Mouse (Mus musculus): ENCODE results near the gene Sorcs2. TPM values are rescaled to one million over a fixed set of nuclear protein-coding genes. Genes with fewer than 3 reads are reported as not detected.

Gene Sorcs2
- total RNA-seq, 1 experiment from 2014 or later = 1.4 TPM

DNA sequence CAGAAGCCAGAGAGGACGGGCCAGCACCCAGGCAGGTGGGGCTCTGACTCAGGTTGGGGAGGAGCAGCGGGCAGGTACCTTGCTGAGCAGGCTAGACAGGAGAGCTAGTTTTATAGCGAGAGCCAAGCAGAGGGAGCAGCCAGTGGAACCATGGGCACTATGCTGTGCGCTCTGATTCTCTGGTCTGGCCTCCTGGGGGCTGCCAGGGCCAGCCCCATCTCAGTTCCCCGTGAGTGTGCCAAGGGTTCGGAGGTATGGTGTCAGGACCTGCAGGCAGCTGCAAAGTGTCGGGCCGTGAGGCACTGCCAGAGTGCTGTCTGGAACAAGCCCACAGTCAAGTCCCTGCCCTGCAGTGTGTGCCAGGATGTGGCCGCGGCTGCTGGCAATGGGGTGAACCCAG is 194.0 kb downstream of the Sorcs2 start, which contains the start of gene Psapl1:
Psapl1 (plus strand) TSS at position 106 of the 400 bp plus-strand sequence.
- 0 out of 2 replicates have a peak, but pooled peaks have one; percentile 4 for ATAC-seq (replicated peaks; ENCODE audit: insufficient number of reproducible peaks, low FRiP score, low TSS enrichment, poor library complexity, severe bottlenecking)

DNA sequence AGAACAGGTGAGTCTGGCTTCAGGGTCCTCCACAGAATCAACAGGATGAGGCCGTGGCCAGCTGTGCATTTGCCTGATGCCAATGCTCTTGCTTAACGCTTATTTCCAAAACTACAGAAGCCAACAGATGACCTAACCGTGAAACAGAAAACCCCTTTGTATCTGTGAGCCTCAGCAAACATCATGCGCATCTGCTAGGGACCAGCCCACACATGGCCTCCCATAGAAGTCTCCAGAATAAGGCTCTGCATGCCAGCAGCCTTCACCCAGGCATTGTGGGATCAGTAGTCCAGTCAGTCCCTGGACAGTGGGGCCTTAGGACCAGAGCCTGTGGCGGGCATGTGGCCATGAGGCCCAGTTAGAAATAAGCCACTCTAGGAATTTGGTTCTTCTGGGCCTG is 194.5 kb downstream of the Sorcs2 start:
- no peak for ATAC-seq (replicated peaks; ENCODE audit: insufficient number of reproducible peaks, low FRiP score, low TSS enrichment, poor library complexity, severe bottlenecking)

DNA sequence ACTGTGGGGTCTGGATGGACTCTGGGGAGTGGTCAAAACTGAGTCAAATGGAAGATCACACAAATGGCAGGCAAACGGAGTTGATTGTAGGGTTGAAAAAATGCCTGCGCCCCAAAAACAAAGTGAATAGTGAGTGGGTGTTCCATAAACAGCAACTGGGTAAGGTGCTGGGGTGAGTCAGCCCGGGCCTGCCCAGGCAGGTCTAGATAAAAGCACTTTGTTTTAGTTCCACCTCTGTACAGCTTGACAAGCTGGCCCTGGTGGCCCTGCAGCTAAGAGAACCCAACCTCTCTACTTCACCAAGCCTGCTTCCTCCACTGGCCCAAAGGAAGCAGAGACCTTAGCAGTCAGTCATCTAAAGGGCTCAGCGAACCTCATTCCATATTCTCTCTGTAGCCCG is 195.2 kb downstream of the Sorcs2 start:
- no peak for ATAC-seq (replicated peaks; ENCODE audit: insufficient number of reproducible peaks, low FRiP score, low TSS enrichment, poor library complexity, severe bottlenecking)

DNA sequence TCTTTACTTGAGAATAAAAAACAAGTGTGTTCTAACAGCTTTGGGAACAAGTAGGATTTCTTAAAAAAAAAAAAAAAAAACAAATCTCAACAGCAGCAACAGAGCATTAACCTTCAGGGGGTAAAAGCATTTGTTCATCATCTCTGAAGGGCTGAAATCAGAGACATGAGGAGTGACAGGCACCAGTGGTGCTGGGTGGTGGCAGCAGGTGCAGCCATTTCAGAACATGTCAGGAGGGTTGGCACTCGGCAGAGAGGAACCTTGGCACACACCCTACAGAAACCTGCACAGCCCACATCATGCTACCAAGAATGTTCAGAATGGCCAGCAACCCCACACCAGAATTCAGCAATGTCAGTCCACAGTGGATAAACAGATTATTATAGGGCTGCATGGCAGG is 198.4 kb downstream of the Sorcs2 start:
- no peak for ATAC-seq (replicated peaks; ENCODE audit: insufficient number of reproducible peaks, low FRiP score, low TSS enrichment, poor library complexity, severe bottlenecking)

DNA sequence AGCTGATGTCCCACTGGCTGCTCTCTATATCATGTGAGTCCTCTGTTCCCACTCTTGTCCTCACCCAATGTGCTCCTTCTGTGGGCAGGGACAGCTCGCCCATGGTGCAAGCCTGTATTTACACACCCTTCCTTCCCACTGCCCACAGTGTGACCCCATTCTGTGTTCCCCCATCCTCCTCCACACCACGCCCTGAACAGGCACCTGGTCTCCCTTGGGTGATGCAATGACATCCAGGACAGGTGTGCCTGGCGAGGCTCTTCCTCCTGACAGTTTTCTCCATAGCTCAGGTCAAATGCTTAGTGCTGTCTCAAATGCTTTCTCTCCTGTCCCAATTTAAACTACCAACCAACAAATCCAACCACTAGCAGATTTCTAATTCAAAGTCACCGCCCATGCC is 202.5 kb downstream of the Sorcs2 start:
- no peak for ATAC-seq (replicated peaks; ENCODE audit: insufficient number of reproducible peaks, low FRiP score, low TSS enrichment, poor library complexity, severe bottlenecking)

DNA sequence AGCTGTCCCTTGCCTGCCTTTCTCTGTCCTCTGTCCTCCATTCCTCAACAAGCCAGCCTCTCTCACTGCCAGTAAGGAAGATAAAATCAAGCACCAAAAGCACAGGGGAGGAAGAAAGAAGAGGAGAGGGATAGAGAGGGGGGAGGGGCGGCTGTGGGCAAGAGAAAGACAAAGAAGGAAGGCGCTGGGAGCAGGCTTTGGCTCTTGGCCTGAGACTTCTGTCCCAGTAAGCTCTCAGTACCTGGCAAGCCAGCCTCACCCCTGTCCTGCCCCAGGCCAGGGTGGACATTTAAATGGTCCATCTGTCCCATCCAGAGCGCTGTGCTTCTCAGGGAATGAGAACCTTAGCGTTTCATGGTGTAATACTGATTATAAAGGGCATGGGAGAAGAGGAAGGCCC is 203.3 kb downstream of the Sorcs2 start:
- no peak for ATAC-seq (replicated peaks; ENCODE audit: insufficient number of reproducible peaks, low FRiP score, low TSS enrichment, poor library complexity, severe bottlenecking)

DNA sequence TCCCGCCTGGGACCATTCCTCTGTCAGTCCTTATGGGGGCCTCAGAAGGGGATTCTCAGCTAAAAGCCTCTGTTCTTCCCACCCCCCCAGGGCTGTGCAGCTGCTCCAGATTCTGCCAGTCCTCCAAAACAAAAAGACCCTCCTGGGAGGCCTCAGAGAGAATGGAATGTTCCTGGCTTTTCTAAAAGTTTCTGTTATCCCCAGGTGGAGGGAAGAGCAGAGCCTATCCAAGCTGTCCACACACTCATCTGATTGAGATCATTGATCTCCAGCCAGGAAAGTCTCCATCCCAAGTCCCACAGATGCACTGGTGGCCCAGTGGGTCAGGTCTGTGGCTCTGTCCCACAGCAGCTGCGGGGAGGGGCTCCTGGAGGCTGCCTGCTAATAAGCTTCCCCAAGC is 205.3 kb downstream of the Sorcs2 start:
- ATAC-seq (replicated peaks; ENCODE audit: insufficient number of reproducible peaks, low FRiP score, low TSS enrichment, poor library complexity, severe bottlenecking) = no peak

DNA sequence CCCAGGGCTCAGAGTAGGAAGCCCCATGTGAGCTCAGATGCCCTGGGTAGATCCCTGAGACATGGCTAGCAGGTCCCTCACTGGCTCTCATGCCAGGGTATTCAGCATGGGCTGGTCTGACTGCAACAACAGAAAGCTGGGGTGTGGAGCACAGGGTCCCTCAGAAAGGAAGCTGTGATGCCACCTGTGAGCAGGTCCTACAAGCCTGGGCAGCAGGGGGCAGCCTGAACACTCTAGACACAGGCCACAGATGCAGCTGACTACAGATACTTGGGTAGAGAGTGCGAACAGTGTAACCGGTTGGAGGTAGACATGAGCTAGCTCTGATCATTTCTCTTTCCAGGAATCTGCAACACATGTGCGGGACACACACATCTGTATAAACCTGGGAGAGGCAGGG is 206.1 kb downstream of the Sorcs2 start:
- ATAC-seq (replicated peaks; ENCODE audit: insufficient number of reproducible peaks, low FRiP score, low TSS enrichment, poor library complexity, severe bottlenecking) = no peak

DNA sequence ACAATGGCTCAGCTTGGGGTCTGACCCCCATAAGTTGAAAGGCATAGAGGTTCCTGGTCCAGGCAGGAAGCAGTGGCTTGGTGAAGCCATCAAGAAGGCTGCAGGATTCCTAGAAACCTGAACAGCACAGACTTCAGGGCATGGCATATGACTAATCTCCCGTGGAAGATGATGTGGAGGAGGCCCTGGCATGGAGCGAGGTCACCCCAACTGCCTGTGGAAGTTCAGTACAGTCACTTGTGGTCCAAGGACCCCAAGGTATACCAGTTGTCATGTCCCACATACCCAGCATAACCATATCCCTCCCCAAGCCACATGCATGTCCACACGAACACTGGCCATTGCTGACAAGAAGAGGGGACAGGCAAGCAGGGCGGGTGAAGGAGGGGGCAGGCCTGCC is 206.7 kb downstream of the Sorcs2 start:
- ATAC-seq (replicated peaks; ENCODE audit: insufficient number of reproducible peaks, low FRiP score, low TSS enrichment, poor library complexity, severe bottlenecking) = no peak

DNA sequence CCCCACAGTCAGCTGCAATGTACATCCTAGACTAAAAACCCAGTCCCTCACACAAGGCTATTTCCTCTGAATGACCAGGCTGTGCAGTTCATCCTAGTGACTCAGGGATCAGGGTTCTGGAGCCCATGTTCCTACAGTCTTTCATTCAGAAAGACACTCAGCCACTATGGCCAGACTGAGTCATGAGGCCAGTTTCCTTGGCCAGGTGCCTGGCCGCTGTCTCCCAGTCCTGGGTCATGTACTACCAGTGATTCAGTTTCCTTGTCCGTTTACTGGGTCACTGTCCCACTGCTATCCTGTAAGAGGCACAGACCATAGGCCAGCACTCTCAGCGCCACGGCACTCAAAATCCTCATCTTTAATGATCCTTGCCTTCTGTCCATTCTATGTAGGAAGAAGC is 209.6 kb downstream of the Sorcs2 start:
- ATAC-seq (replicated peaks; ENCODE audit: insufficient number of reproducible peaks, low FRiP score, low TSS enrichment, poor library complexity, severe bottlenecking) = no peak

DNA sequence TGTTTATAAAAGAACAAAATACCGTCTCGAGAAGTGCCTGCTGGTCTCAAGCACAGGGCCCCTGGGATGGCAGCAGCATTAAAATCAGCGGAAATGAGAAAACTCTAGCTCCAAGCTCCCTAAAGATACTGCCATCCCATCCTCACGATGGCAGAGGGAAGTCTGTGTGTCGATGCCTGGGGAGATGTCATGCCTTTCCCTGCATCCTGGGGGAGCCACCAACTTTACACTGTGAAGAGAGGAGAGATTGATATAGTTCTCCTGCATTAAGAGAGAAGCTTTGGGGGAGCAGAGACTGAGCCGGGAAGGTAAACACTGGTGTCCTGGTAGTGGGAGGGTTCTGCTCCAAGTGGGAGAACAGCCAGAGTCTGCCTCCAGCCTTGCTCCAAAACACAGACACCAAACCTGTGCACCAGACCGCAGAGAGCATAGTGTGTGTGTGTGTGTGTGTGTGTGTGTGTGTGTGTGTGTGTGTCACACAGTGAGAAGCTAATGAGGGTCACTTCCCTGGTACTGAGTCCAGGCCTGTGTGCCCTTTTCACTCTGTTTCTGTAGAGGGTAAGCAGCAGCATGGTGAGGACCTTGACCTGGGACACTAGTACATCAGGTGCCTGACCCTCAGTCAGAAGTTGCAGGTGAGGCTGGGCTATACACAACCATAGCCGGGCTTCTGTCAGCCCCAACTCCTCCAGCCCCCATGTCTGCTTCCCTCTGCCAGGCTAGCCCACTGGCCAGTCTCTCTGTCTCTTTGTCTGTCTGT is 211.5 kb downstream of the Sorcs2 start:
- ATAC-seq (replicated peaks; ENCODE audit: insufficient number of reproducible peaks, low FRiP score, low TSS enrichment, poor library complexity, severe bottlenecking) = no peak

DNA sequence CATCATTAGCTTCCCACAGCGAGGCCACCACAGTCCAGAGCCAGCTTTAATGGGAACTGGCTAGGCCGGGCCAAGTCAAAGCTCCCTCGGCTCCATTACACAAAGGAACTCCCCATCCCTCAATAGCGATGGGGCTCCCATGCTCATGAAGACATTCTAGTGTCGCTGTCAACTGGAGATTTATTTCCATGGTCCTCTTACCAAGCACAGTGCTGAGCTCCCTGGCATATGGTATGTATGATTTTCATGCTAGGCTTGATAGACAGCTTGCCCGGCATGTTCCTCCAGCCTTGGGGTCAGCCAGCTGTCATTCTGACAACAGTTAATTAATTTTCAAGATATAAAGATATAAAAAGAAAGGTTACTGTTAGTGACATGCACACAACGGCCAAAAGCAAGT is 215.6 kb downstream of the Sorcs2 start:
- ATAC-seq (replicated peaks; ENCODE audit: insufficient number of reproducible peaks, low FRiP score, low TSS enrichment, poor library complexity, severe bottlenecking) = no peak

DNA sequence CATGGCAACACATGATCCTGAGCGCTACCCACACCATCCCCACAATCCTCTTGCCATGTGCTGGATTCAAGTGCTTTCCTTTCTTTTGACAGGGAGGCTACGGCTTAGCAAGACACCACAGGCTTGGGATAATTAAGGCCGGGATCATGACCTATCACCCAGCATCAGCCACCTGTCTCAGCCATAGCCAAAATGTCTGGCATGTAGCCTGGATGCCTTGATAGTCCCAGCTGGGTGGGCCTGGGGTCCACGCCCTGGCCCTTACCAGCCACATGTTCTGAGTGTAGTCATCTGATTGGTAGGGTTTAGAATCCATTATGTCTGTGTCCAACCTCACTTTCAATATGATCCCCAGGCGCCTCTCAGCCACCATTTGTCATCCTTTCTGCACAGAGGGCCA is 218.2 kb downstream of the Sorcs2 start:
- ATAC-seq (replicated peaks; ENCODE audit: insufficient number of reproducible peaks, low FRiP score, low TSS enrichment, poor library complexity, severe bottlenecking) = no peak

DNA sequence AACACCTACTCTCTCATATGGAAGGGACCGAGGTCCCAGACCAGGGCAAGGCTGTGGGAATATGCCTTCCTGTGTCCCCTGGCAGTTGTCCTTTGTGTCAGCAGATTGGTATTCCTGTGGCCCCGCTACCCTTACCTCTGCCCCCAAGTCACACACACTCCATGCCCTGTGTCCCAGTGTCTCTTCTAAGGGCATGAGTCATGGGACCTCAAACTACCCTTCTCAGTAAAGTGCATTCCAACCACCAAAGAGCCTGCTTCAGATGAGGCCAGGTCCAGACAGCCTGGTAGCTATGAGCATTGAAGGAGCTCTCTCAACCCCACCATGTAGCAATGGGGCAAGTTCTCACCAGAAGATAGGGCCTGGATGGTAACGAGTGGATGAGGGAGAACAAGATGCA is 219.2 kb downstream of the Sorcs2 start:
- no peak for ATAC-seq (replicated peaks; ENCODE audit: insufficient number of reproducible peaks, low FRiP score, low TSS enrichment, poor library complexity, severe bottlenecking)

DNA sequence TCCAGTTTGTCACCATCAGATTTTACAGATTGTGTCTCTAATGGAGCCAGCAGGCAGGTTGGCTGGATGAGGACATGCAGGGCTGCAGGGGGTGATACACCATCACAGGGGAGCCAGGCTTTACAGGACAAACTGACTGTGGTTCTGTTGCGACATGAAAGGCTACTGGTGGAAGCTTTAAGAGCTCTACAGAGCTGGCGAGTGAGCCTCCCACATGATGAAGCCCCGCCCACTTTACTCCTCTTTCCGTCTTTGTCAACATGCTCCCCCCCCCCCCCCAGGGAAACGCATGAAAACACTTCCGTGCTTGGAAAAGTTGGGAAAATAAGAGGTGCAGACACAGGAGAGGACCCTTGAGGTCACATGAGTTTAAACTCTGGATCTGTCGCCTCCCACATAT is 219.7 kb downstream of the Sorcs2 start:
- ATAC-seq (replicated peaks; ENCODE audit: insufficient number of reproducible peaks, low FRiP score, low TSS enrichment, poor library complexity, severe bottlenecking) = no peak

DNA sequence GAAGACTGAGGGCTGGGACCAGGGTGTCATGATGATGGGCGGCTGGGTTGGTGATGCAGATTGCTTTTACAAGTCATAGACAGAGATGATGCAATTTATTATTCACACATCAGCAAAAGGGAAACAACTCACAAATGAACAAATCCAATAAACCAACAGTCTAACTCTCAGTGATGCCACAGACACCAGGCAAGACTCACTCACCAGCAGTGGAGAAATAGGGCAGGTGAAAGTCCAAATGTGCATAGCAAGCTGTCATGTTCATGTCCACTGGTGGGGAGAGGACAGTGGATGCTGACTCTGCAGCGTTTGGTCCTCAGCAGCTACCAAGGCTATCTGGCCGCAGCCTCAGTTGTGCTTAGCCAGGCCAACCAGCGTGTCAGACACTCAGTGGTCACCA is 221.1 kb downstream of the Sorcs2 start:
- ATAC-seq (replicated peaks; ENCODE audit: insufficient number of reproducible peaks, low FRiP score, low TSS enrichment, poor library complexity, severe bottlenecking) = no peak

DNA sequence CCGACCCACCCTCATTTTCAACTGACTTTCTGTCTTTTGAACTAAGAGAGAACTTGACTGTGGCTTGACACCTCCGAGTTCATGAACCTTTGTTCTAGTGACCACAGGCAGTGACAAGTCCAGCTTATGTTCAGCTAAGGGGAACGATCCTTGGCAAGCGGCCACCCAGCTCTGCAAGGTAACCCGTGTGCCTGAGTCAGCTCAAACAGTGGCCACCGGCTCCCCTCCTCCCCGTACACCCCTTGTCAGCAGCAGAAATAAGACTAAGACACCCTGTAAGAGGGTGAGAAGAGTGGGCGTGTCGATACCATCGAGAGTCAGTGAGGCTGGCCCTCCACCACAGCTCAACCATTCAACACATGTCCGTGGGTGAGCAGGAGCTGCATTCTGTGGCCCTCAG is 221.5 kb downstream of the Sorcs2 start:
- ATAC-seq (replicated peaks; ENCODE audit: insufficient number of reproducible peaks, low FRiP score, low TSS enrichment, poor library complexity, severe bottlenecking) = peak; percentile 52

DNA sequence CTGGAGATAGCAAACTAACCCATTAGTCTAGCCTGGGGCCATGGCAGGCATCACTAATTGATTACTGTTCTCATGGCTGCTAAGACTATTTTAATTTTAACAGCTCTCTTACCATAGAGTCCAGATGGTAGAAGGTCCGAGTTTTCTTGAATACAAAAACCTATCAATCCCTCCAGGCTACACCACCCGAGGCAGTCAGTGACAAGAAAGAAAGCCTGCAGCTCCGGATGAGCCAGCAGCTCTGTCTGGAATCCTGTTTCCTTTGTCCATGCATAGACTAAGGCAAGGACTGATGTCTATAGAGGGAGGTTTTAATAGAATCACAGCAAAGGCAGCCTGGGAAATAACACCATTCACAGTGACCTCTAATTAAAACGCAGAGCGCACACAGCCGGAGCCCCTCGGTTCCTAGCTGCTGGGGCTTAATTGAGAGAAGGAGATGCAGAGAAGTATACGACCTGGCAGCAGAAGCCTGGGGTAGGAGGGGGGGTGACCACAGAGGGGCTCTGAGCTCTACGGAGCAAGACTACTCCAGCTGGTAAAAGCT is 223.3 kb downstream of the Sorcs2 start:
- no peak for ATAC-seq (replicated peaks; ENCODE audit: insufficient number of reproducible peaks, low FRiP score, low TSS enrichment, poor library complexity, severe bottlenecking)

DNA sequence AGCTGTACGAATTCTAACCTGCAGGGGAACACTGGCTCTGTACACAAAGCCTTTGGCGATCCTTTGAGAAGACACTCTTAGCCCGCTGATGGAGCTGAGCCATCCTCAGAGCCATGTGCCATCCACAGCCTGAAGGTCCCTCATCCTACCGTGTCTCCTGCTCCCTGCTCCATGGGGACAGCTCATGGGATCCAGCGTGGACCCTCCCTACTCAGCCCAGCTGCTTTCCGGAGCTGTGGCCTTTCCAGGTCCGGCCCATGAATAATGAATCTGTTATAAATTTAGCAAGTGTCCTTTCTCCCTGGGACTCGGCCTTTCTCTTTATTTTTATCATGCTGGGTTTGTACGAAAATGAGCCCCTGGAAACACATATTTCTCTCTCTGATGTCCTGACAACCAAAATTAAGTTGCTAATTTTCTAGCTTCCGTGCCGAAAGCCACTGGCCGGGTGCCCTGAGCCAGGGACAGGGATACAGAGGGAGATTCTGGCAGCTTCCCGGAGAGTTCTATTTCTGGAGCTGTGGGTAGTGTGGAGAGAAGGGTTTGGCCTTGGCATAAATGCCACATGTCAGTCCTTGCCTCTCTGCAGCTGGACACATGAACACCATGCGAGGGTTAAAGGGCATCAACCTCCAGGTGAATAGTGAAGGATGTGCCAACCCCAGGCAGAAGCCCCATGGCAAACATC is 228.8 kb downstream of the Sorcs2 start:
- ATAC-seq (replicated peaks; ENCODE audit: insufficient number of reproducible peaks, low FRiP score, low TSS enrichment, poor library complexity, severe bottlenecking) = no peak

DNA sequence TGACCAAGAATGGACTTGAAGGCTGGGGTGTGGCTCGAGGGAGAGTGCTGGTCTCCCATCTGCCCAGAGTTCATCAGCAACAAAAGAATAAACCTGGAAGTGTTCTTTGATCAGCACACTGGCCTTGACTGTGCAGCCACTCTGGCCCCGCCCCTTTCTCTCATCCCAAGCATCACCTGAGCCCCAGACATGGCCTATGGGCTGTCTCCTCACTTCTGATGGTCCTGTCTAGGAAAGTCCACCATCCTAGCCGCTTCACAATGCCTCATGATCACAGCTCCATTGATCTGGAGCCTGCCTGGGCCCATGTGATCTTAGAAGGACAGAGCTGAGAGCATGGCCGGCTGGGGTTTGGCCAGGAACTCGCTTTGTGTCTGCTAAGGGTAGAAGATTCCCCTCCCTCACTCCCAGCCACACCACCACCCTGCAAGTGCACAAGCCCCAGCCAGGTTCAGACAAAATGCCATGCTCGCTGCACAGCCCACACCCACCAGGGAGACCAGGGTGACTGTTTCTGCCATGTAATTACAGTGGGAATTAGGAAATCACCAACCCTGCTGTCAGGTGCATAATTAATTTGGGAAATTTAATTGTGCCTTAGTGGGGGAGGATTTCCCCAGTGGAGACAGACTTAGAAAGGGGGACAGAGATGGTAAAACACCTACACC is 231.5 kb downstream of the Sorcs2 start:
- ATAC-seq (replicated peaks; ENCODE audit: insufficient number of reproducible peaks, low FRiP score, low TSS enrichment, poor library complexity, severe bottlenecking) = no peak

All from monocyte, adult 5-6 weeks (primary cell).